Mouse (Mus musculus): ENCODE data around the gene 1700086D15Rik. TPM values are rescaled to one million over a fixed set of nuclear protein-coding genes. Genes with fewer than 3 reads are reported as not detected.

1700086D15Rik gene
- polyA plus RNA-seq (2012) = not detected in 2 replicates

- no peak for TF ChIP-seq GATA1 (IDR thresholded peaks at IDR 0.05; ENCODE audit: low read length)
Observed at GRCm38 (mm10) chr11:65159791-65160190, at the start of gene 1700086D15Rik. TSS of gene 1700086D15Rik (minus strand) at chr11:65159891.

- TF ChIP-seq GATA1 (IDR thresholded peaks at IDR 0.05; ENCODE audit: low read length) = no peak
Observed at GRCm38 (mm10) chr11:65209441-65209840, 49.8 kb upstream of the 1700086D15Rik start.

GRCm38 (mm10) chr11:65205306-65205705 lies 45.6 kb upstream of the 1700086D15Rik start:
- no peak for TF ChIP-seq GATA1 (IDR thresholded peaks at IDR 0.05; ENCODE audit: low read length)

- no peak for TF ChIP-seq GATA1 (IDR thresholded peaks at IDR 0.05; ENCODE audit: low read length)
Observed at GRCm38 (mm10) chr11:65204651-65205050, 45.0 kb upstream of the 1700086D15Rik start.

- no peak for TF ChIP-seq GATA1 (IDR thresholded peaks at IDR 0.05; ENCODE audit: low read length)
Observed at GRCm38 (mm10) chr11:65203020-65203419, 43.3 kb upstream of the 1700086D15Rik start.

- no peak for TF ChIP-seq GATA1 (IDR thresholded peaks at IDR 0.05; ENCODE audit: low read length)
Observed at GRCm38 (mm10) chr11:65202236-65202635, 42.5 kb upstream of the 1700086D15Rik start.

GRCm38 (mm10) chr11:65198026-65198425 lies 38.3 kb upstream of the 1700086D15Rik start:
- no peak for TF ChIP-seq GATA1 (IDR thresholded peaks at IDR 0.05; ENCODE audit: low read length)

- TF ChIP-seq GATA1 (IDR thresholded peaks at IDR 0.05; ENCODE audit: low read length) = no peak
Observed at GRCm38 (mm10) chr11:65197280-65197679, 37.6 kb upstream of the 1700086D15Rik start.

- TF ChIP-seq GATA1 (IDR thresholded peaks at IDR 0.05; ENCODE audit: low read length) = no peak
Observed at GRCm38 (mm10) chr11:65186974-65187373, 27.3 kb upstream of the 1700086D15Rik start.

- no peak for TF ChIP-seq GATA1 (IDR thresholded peaks at IDR 0.05; ENCODE audit: low read length)
Observed at GRCm38 (mm10) chr11:65185114-65185513, 25.4 kb upstream of the 1700086D15Rik start.

GRCm38 (mm10) chr11:65170121-65170750 lies 10.5 kb upstream of the 1700086D15Rik start:
- TF ChIP-seq GATA1 (IDR thresholded peaks at IDR 0.05; ENCODE audit: low read length) = no peak

- TF ChIP-seq GATA1 (IDR thresholded peaks at IDR 0.05; ENCODE audit: low read length) = no peak
Observed at GRCm38 (mm10) chr11:65162767-65163120, 3.1 kb upstream of the 1700086D15Rik start, which contains the start of gene Arhgap44. TSS of gene Arhgap44 (minus strand) at chr11:65162961.

GRCm38 (mm10) chr11:65161881-65162766 lies 2.4 kb upstream of the 1700086D15Rik start:
- TF ChIP-seq GATA1 (IDR thresholded peaks at IDR 0.05; ENCODE audit: low read length) = no peak

GRCm38 (mm10) chr11:65160991-65161880 lies 1.5 kb upstream of the 1700086D15Rik start:
- TF ChIP-seq GATA1 (IDR thresholded peaks at IDR 0.05; ENCODE audit: low read length) = no peak

- TF ChIP-seq GATA1 (IDR thresholded peaks at IDR 0.05; ENCODE audit: low read length) = no peak
Observed at GRCm38 (mm10) chr11:65158658-65158990, 1.1 kb downstream of the 1700086D15Rik start.
